Mouse (Mus musculus): ENCODE measurements around the gene Npas2. TPM values are rescaled to one million over a fixed set of nuclear protein-coding genes. Genes with fewer than 3 reads are reported as not detected.
A peak's percentile ranks its signal among the peaks of the same experiment; 100 is the strongest.

Gene Npas2
- total RNA-seq, 4 experiments from 2014 or later, result 31.9 to 34.3 (median 33.1) TPM

DNA sequence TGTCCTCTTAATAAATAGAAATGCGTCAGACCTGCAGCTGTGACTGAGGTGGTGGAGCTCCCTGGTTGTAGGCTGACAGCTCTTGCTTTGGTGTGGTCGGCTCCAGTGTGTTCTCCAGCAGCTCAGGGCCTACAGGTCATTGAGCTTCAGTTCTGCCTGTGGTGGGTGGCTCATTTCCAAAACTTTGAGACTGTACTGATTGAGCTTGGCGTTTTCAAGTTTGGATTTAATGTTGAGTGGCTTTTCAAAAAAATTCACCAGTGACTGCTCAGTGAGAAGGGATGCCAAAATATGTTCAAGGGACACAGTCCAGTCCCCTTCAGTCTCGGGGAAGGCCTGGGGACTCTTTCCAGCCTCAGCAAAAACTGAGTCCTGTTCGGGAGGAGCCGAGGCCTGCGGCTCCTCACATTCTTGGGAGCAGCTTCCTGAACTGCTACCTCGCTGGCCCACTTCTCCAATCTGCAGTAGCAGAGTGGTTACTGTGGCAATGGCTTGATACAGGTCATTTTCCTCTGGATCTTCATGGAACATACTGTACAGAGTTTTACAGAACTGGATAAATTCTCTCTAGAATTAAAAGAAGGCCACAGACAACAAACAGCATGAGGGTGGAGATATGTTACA is 178.8 kb downstream of the Npas2 start:
- no peak for DNase-seq (ENCODE audit: low spot score in 2 of 2)

DNA sequence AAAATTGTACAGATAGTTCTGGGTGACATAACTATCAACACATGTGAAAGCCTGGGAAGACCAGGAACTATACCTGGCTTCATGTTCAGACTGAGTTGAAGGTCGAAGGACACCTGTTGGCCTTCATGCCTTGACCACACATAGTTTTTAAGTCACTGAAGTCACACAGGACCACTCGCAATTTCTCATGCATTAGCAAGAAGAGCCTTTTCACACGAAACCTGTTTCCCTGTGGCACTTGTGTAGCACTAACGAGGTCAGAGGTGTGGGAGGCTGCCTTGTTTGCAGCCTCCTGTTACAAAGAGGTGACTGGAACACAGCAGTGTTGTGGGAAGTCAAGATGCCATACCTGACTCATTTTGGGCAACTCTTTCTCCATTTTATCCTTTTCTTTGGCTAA is 179.8 kb downstream of the Npas2 start:
- no peak for DNase-seq (ENCODE audit: low spot score in 2 of 2)

DNA sequence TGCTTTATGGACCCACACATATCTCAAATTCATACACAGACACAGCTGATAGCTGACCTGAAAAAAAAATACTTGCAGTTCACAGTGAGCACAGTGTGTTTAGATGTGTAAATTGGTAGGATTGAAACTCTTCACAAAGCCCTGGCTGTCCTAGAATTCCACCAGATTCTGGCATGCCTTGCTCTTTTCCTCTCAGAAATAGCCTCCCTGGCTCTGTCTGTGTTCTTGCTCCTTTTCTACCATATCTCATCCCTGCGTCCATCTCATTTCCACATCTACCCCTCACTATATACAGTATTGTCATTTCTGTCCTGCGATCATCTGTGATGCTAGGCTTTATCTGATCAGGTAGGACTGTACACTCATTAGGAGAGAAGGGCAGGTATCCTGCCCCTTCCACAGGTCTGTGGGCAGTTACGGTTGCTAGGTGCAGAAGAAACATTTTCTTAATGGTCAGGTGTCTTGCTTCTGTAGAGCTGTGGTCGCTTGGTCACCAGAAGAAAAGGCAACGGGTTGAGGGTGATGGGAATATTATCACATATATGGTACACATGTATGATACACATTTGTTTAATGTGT is 180.8 kb downstream of the Npas2 start:
- DNase-seq (ENCODE audit: low spot score in 2 of 2), result no peak

DNA sequence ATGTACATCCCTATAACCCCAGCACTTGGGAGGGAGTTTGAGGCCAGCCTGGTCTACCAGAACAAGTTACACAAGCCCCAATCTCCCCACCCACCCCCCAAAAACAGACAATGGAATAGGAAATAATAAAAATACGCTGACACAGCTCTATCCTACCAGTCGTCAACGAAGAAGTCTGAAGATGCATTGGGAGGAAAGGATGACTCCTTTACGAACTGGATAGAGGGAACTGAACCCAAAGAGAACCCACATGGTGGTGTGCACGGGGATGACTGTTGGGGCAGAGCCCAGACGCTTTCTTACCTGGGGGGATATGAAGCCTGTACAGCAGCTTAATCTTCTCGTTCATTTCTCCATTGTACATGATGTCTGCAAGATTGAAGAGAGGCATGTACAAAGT is 182.6 kb downstream of the Npas2 start:
- no peak for DNase-seq (ENCODE audit: low spot score in 2 of 2)

GRCm38 (mm10) chr1:39376726-39377240 is 183.3 kb downstream of the Npas2 start:
- DNase-seq (ENCODE audit: low spot score in 2 of 2), result no peak

GRCm38 (mm10) chr1:39378540-39378939 is 185.0 kb downstream of the Npas2 start:
- DNase-seq (ENCODE audit: low spot score in 2 of 2), result no peak

GRCm38 (mm10) chr1:39379021-39379420 is 185.5 kb downstream of the Npas2 start:
- DNase-seq (ENCODE audit: low spot score in 2 of 2), result no peak

- DNase-seq (ENCODE audit: low spot score in 2 of 2), result no peak
Measured at GRCm38 (mm10) chr1:39381017-39381416, 187.5 kb downstream of the Npas2 start.

DNA sequence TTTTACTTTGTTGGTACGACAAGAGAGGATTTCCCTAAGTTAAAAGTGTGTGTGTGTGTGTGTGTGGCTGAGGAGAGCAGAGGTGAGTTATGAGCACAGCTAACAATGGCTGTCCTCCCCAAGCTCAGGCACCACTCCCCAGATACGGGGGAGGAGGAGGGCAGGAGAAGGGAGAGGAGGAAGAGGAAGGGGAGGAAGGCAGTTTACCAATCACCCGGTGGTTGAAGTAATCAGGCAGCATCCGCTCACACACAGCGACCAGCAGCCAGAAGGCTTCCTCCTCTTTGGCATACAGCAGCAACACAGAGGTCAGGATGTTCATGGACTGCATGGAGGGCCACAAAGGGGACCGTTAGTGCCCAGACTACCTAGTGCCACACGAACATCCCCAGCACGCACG is 191.4 kb downstream of the Npas2 start:
- DNase-seq (ENCODE audit: low spot score in 2 of 2), result no peak

GRCm38 (mm10) chr1:39386456-39386855 is 192.9 kb downstream of the Npas2 start:
- no peak for DNase-seq (ENCODE audit: low spot score in 2 of 2)

DNA sequence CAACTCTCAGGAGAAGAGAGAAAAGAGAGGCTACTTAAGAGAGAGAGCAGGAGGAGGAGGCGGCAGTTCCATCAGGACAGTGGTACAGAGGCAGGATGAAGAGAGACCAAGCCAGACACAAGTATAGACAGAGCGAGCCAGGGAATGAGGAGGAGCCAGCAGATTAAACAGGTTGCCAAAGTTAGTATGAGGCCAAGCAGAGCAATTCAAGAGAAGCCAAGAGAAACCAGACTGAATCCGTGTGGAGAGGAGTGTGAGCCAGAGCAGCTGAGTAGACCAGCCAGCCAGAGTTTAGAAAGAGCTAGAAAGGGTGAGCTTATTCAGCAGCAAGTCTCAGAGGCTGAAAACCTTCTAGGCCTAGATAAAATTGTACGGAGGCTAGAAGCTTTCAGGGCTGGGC is 194.0 kb downstream of the Npas2 start:
- DNase-seq (ENCODE audit: low spot score in 2 of 2), result no peak

DNA sequence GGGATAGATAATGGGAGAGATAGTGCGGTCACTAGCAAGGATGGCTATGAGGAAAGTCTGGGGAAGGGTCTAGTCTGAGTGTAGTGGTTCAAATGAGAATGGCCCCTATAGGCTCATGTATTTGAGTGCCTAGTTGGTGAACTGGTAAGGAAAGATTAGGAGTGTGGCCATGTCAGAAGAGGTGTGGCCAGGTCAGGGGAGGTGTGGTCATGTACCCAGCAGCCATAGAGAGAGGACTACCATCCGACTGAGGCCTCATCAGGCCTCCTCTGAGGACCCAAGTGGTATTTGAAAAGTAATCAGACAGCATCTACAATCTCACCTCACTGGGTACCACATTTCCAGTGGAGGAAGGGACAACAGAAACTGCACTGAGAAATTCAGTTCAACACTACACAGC is 194.6 kb downstream of the Npas2 start:
- no peak for DNase-seq (ENCODE audit: low spot score in 2 of 2)

DNA sequence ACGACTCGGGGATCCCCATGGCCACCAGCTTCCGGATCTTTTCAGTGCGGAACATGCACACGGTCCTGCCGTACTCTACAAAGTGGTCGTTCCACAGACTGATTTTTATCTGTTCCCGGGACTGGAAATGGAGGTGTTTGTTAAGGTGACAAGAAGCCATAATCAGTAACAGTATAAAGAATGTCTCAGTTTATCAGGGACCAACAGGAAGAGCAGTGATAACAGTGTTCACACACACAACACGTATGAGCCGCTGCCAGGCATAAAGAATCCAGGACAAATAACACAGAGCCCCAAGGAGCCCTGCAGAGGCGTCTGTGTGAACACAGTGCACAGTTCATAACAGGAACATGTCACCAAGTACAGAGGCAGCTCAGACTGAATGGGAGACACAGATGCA is 195.8 kb downstream of the Npas2 start:
- DNase-seq (ENCODE audit: low spot score in 2 of 2), result no peak

DNA sequence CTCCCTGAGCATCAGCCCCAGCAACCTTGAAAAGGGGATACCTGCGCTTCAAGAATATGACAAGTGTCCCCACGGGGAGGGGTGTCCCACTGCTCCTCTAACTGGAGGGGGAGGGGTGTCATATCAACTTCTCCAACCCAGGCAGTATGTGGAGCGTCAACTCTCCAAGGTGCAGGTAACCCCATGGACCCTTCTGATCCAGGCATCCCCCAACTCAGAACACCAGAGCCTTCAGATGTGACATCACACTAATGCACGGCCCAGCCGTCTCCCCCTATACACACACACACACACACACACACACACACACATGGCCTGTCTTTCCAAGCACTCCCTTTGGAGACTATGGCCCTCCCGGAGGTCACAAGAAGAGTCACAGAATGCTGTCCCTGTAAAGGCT is 198.1 kb downstream of the Npas2 start:
- DNase-seq (ENCODE audit: low spot score in 2 of 2), result no peak

GRCm38 (mm10) chr1:39392189-39392588 is 198.7 kb downstream of the Npas2 start:
- peak; percentile 49 to 81 for DNase-seq (ENCODE audit: low spot score in 2 of 2)

DNA sequence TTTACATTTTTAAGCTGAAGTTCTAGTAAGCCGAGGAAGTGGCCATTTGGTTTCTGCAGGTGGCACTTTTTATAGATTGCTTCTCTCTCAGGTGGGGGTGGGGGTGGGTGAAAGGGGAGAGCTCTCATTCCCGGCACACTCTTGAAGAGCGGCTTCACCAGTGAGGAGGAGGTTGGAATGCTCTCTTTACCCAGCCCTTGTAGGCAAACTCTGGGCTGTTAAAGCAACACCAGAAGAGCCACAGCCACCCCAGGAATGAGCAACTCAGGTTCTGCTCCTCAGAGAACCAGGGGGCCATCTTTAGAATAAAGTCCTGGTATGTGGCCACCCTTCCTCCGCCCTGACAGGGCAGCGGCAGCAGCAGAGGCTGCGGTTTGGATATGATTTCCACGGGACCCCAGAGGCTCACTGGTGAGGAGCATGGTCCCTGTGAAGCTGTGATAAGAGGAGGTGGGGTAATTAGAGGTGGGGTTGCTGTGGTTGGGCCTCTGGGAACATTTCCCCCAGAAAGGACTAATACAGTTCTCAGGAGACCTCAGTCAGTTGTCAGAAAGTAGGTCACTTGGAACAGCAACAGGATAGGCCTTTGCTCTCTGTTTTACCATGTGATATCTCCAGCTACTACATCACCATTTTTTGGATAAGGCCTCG is 199.8 kb downstream of the Npas2 start:
- no peak for DNase-seq (ENCODE audit: low spot score in 2 of 2)

GRCm38 (mm10) chr1:39394096-39394495 is 200.6 kb downstream of the Npas2 start:
- no peak for DNase-seq (ENCODE audit: low spot score in 2 of 2)

DNA sequence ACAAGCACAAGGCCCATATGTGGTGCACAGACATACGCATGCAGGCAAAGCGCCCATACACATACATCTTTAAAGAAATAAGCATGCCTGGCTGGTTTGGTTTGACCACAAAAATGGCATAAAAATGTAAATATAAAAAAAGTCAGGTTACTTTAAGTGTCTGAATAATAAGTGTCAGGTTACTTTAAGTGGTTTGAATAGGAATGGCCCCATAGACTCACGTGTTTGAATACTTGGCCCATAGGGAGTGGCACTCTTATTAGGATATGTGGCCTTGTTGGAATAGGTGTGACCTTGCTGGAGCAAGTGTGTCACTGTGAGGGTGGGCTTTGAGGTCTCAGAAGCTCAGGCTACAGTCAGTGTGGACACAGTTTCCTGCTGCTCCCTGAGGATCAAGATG is 201.1 kb downstream of the Npas2 start:
- no peak for DNase-seq (ENCODE audit: low spot score in 2 of 2)

- no peak for DNase-seq (ENCODE audit: low spot score in 2 of 2)
Measured at GRCm38 (mm10) chr1:39396347-39396746, 202.8 kb downstream of the Npas2 start.

- DNase-seq (ENCODE audit: low spot score in 2 of 2), result no peak
Measured at GRCm38 (mm10) chr1:39398284-39398683, 204.8 kb downstream of the Npas2 start.

DNA sequence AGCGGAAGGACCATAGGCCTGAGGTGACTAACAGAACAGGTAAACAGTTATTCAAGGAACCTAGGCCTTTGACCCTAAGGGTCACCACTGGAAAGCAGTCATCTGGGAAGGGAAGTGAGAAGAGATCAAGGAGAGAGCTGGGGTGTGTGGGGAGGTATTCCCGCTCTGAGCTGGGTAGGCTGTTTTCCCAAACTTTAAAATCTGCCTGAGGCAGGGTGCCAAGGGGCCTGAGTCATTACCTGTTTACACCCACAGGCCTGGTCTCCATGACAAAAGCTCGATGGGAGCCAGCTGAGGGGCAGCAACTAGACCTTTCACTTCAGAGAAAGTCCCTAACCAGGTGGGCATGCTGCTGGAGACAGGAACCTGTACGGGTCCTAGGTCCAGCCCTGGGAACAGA is 205.7 kb downstream of the Npas2 start:
- DNase-seq (ENCODE audit: low spot score in 2 of 2), result no peak

- no peak for DNase-seq (ENCODE audit: low spot score in 2 of 2)
Measured at GRCm38 (mm10) chr1:39400173-39400572, 206.6 kb downstream of the Npas2 start.

DNA sequence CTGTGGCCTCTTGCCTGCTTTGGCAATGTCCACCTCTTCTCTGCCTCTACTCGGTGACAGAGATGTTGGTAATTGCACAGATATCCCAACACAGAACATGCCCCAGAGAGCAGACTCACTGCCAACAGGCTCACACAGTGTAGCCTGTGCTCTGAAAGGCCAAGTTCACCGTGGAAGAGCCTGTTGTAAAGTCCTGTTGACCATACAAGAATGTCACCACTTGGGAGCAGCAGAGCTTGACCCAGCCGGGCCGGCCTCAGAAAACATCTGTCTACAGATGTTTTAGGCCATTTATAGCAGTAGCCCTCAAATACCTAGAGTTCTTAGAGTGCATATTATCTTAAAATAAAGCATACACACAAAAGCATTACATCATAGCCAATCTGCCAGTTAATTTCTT is 213.6 kb downstream of the Npas2 start:
- no peak for DNase-seq (ENCODE audit: low spot score in 2 of 2)
